Mouse (Mus musculus) thymus, adult 2 months (tissue): Measurements from ENCODE around the gene Pkp4.

Experiments used
- CTCF ChIP-seq: fragments of 200-500 bp; IDR thresholded peaks from 2 replicates; pipeline ENCODE4 v1.5.1; 2012; ENCODE audit warnings: mild to moderate bottlenecking, control low read depth, low read length, moderate library complexity, borderline replicate concordance; ENCODE audit not compliant: control insufficient read depth, poor library complexity, insufficient read depth; ENCODE audit errors: extremely low read depth
- POLR2A ChIP-seq: fragments of 200-500 bp; IDR thresholded peaks from 2 replicates; pipeline ENCODE4 v1.6.1; 2012; ENCODE audit warnings: mild to moderate bottlenecking, low read length, control low read depth, moderate library complexity; ENCODE audit not compliant: control insufficient read depth, poor library complexity, insufficient read depth; ENCODE audit errors: extremely low read depth

- TF ChIP-seq CTCF (no peak), POLR2A (no peak)
Measured at GRCm38 (mm10) chr2:59364156-59364842, 203.6 kb downstream of the Pkp4 start.
